Mouse (Mus musculus) Muller cell, postnatal 12 days (primary cell): ENCODE measurements around the gene Nacad.
"Not testable (repeated sequence)": the region's sequence is repeated elsewhere in the genome, so short reads cannot be mapped to it uniquely, and the experiment has no call there.

Experiments used
- DNase-seq: peaks from one replicate; pipeline ENCODE4 v3.0.0-alpha.2; 2015; ENCODE audit errors: inconsistent ontology term

The Nacad gene

DNA sequence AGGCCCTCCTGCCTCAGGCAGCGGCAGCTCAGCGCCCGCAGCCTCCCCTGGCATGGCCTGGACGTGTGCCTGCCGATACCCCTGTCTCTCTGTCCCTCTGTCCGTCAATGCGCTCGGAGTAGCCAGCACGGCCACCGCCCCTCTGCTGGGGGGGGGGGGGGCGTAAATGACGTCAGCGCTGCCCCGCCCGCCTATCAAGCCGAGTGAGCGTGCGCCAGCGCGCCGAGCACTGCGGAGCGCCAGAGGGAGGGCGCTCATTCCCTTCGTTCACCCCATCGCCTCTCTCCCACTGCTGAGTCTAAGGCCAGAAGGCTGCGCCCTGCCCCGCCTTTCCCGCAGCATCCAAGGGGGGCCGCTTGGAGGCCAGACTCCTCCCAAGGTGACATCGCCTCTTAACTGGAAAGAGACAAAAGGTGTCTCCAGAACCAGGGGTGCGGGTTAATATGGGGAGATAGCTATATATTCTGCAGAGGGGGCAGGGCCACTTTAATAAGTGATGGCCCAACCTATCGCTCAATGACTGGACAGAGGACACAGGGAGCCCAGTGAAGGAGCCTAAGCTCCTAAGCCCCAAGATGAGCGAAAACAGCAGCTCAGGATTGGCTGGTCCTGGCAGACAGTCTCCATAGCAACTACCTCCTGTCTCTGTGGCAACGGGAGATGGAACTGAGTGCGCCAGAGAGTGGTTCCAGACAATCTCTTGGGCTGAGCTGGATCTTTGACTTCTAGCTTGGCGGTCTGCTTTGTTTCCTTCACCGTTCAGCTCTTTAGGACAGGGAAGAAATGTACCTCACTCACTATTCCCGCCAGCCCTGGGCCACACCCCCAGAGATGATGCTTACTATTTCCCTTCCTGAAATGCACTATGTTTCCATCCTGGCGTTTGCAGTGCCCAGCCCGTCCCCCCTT is at the start of gene Nacad:
Gene Nacad, minus strand, starts transcription at position 563 of the 909 bp plus-strand sequence.
- peak; percentile 66 for DNase-seq

GRCm38 (mm10) chr11:6654903-6655302 is 49.0 kb upstream of the Nacad start:
- peak; percentile 63 for DNase-seq

- DNase-seq, result not testable (repeated sequence)
Measured at GRCm38 (mm10) chr11:6652978-6653377, 47.1 kb upstream of the Nacad start.

DNA sequence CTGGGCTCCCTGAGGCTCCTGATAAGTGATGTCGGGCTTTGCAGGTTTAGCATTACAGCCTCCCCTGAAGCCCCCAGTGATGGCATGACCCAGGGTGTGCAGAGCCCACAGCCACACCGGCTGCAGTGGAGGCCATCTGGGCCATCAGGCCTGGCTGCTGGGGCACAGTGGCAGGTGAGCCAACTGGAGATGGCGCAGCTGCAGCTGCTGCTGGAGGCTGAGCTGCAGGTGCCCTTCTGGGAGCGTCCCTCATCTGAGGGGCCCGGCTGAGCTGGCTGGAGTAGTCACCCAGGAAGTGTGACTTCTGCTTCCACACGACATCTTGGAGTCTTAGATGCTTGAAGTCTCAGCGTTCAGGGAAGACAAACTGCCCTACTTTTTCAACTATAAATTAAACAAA is 44.7 kb upstream of the Nacad start:
- DNase-seq, result no peak

DNA sequence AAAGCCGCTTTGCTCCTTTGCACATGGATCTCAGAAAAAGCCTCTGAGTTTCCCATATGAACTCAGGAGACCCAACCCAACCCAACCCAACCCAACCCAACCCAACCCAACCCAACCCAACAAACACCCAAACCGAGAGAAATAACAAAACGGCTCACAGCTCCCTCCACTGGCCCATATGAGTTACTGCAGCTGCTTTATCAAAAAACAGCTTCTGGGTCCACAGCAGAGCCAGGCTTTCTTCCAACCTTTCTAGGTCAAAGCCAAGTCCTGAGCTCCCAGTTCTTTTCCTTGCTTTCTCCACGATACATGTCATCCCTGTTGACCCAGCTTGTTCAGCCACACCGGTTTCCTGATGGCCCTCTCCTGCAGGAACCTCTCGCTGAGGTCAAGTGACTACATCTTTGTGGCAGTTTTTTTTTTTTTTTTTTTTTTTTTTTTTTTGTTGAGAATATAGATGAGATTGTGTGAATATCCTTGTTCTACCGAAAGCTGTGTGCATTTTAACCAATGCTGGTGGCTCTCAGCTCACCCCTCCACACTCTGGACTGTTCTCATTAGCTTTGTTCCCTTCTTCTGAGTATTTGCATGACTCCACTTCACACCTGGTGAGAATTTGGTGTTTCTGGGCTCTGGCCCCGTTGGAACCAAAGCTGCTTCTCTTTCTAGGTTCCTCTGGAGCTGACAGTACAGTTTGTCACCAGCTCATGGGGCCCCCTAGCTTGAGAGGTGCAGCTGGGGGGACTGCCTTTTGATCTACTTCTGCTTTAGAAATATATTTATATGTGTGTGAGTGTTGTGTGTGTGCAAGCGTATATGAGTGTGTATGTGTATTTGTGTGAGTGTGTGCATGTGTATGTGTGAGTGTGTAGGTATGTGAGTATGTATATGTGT is 42.2 kb upstream of the Nacad start:
- no peak for DNase-seq

GRCm38 (mm10) chr11:6644566-6644965 is 38.7 kb upstream of the Nacad start:
- no peak for DNase-seq

- no peak for DNase-seq
Measured at GRCm38 (mm10) chr11:6639072-6639471, 33.2 kb upstream of the Nacad start.

GRCm38 (mm10) chr11:6638537-6638936 is 32.7 kb upstream of the Nacad start, which contains the start of gene Wap:
Wap (minus strand) TSS chr11:6638637.
- no peak for DNase-seq

GRCm38 (mm10) chr11:6636150-6636549 is 30.3 kb upstream of the Nacad start:
- DNase-seq, result no peak

GRCm38 (mm10) chr11:6629655-6630054 is 23.8 kb upstream of the Nacad start:
- DNase-seq, result no peak

DNA sequence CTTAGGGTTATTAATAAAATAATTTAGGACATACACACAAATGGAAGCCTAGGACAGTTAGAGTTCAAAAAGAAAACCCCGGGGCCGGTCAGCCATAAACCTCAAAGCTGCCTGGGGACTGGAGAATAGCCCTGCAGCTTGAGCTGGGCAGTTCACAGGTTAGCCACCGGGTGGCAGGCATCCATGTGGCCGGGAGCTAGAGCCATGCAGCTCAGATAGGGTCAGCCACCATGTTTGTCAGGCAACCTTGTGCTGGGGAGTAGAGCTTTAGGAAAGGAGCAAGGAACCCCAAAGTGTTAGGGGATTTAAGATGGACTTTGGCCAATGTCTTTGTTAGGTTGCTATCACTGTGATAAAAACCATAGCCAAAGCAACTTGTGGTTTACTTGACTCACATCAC is 22.7 kb upstream of the Nacad start:
- DNase-seq, result peak; percentile 20

DNA sequence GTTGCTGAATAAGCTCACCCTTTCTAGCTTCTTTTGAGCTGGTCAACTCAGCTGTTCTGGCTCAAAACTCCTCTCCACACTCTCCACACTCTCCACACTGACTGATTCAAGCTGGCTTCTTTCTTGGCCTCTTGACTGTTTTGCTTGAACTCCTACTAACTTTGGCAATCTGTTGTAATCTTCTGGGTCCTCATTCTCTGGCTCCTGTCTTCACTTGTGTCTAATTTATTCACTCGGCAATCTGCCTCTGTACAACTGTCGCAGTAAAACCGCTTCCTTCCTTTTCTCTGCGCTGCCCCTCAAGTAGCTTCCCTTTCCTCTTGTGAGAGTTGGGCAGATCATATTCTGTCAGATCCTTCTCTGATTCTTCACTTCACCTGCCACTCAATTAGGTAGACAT is 21.9 kb upstream of the Nacad start:
- no peak for DNase-seq

- no peak for DNase-seq
Measured at GRCm38 (mm10) chr11:6626388-6626772, 20.5 kb upstream of the Nacad start.

GRCm38 (mm10) chr11:6625478-6626387 is 19.9 kb upstream of the Nacad start, which contains the start of gene Tbrg4:
Tbrg4 (minus strand) TSS chr11:6626067.
- peak; percentile 96 for DNase-seq

GRCm38 (mm10) chr11:6624619-6625382 is 18.9 kb upstream of the Nacad start:
- no peak for DNase-seq

GRCm38 (mm10) chr11:6623704-6624103 is 17.9 kb upstream of the Nacad start:
- no peak for DNase-seq

DNA sequence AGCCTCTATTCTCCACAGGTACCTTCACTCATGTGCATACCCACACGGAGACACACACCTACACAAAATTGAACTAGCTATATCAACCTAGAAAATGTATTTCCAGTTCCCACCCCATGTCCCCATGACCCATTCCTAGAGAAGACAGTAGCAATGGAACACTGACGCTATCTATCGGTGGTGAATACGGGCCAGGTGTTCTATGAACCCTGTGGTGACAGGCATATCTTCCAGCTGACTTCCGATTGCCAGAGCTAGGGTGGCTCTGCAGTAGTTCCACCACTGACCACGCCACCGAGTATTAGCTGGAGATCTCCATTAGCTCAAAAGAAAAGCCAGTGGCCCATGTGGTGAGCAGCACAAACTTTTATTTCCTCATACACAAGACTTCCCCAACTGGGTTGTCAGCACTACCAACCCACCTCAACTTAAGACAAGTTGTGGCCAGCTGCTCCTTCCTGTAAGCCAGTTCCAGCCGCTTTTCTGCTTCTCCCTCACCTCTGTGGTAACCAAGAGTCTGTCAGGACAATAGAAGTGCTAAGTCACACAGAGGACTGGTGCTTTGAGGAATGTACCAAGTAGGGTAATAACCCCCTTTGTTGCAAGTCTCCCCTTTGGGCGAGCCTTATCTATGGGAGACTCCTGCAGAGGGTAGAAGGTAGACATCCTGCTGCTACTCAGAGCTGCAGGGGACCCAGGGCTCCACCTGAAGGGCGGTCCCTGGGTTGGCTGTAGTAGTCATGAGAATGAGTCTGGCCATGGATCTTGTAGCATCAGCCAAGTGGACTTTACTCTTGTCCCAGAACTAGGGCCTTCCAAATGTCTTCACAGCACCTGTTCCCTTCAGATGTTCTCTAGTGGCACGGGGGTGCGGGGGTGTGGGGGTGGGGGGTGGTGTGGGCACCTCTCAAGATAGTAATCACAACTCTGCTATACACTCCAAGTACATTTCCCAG is 9.7 kb upstream of the Nacad start:
- no peak for DNase-seq

DNA sequence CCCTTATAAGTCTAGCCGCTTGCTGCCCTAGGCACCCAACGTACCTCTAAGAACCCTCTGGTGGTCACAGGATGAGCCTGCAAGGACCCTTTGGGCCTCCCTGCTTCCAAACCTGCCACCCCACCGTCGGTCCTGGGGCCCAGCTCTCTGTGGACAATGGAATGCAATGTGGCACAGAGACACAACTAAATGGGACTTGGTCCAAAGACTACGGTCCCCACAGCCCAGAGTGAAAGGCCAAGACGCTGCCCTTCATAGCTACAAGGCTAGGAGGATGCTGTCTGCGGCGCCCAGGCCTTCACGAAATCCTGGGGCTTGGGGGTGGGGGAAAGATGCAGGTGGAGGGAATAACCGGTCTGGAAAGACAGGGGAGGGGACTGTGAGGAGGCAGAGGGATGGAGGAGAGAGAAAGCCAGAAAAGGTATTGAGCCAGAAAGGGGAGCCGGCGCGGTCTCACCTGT is 802 bp downstream of the Nacad start:
- DNase-seq, result no peak

DNA sequence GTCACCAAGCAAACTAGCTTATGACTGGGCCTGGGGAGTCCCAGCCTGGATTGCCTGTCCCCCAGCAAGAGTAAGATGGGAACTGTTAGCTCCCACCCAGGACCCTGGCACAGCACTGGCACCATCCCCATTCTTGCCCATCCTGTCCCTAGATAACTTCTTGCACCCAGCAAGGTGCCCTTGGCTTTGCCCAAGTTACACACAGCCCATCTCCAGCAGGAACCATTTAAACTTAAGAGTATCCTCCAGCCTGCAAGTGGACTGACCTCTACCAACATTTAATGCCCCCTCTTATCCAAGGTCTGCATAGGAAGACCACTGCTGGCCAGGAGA is 1.3 kb downstream of the Nacad start:
- no peak for DNase-seq
